Mouse (Mus musculus) v-Abl transformed pro-B cells (cell line): ENCODE results near the gene Vmn1r198.
"Not testable (repeated sequence)": the region's sequence is repeated elsewhere in the genome, so short reads cannot be mapped to it uniquely, and the experiment has no call there.

Experiments used
- in situ Hi-C, 2 experiments: fragments of 400-800 bp; cut with MboI; formaldehyde crosslinking; loops; one replicate each; pipeline ENCODE4 v1.15.1; 2025; ENCODE audit not compliant: unreplicated experiment in 2 of 2

Vmn1r198 gene

DNA sequence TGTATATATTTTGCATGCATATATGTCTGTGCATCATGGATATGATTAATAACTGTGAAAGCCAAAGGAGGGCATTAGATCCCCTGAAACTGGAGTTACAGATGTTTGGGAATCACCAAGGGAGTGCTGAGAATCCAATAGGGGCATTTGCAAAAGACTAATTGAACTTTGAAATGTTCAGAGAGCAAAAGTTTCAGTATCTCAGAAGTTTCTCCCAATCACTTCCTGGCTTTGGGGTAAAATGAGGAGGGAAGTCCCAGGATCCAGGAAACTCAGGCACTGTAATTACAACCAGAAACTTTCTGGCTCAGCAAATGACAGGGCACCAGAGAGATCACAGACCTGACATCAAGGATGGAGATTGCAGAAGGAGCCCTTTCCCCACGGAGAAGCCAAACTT is at the start of gene Vmn1r198:
Gene Vmn1r198, plus strand, starts transcription at position 301 of the 400 bp plus-strand sequence.
- in situ Hi-C loops = no loop called here

DNA sequence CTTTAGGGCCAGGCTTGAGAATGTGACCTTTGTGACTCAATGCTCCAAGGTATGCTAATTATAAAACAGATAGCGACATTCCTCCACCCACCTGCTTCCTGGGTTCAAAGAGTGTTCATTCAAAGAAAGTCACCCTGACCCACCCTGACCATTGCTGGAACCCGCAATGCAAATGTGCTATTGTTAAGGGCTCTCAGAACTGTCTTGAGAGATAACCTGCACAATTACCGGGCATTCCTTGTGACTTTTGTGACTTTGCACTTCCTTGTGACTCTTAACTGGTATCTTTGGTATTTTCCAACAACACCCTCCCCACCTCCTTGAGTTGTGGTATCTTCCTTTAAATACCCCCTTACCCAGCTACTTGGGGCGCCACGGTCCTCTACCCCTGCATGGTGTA is 42.1 kb upstream of the Vmn1r198 start:
- in situ Hi-C loops = not testable (repeated sequence)

DNA sequence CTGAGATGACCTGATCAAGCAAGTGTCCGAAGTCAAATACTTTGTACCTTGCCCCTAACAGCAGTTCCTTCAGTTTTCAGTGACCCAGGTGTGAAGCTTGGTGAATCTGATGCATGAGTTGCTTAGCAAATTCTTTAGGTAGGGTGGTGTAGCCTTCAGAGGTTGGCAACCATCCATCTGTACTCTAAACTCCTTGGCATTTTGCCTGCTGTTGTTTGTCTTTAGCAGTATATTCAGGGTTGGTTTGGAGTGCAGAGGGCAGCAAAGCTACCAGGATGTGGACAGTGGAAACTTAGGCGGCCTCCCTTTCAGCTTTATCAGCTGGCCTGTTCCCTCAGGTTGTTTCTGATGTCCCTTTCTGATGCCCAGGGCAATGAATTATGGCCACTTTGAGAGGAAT is 34.8 kb upstream of the Vmn1r198 start:
- in situ Hi-C loops = no loop called here

DNA sequence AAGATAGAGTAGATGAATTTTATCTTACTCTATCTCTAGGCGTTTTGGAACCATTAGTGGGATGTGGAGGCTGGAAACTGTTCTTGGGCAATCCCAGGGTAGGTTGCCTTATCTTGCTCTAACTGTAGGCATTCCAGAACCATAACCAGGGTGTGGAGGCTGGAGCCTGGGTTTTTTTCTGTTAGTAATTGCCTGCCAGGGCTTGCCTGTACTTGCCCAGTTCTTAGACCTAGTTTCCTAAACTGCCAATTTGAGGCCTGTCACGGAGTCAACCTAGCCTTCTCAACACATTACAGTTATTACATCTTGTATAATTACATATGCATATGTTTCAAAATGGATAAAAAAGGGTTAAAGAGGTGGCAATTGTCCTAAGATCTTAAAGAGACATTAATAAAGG is 32.8 kb upstream of the Vmn1r198 start:
- in situ Hi-C loops = no loop called here

DNA sequence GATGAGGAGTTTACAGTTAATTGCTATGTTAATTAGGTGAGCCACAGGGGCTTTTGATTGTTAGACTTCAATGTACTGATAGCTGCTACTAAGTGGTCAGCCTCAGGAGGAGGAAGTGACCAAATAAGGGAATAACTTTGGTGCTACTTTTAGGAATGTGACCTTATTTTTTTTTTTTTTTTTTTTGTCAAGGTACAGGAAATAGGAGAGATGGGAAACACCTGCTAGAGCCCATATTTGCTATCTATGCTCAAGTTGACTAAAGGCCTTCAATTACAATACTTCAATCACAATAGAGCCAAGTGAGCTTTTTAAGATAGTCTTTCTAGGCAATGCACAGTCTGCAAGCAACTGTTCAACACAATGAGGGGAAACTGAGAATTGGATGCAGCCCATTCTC is 30.1 kb upstream of the Vmn1r198 start:
- in situ Hi-C loops = no loop called here

DNA sequence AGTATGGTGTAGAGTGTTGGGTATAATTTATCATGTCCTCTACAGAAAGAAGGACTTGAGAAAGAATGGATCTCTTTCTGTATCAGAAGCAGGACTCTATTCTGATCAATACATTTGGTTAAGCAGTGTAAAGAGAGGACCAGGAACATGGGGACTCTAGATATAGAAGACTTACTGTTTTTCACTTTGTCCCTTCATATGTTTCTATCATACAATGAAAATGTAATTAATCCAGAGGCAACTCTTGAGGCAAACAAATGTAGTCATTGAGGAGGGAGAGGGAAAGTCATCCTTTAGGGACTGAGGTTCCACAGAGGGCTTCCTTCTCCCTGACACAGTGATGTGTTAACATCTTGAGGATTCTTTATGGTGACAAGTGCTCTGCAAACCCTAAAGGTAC is 25.9 kb upstream of the Vmn1r198 start, which contains the start of gene Vmn1r197:
Gene Vmn1r197, plus strand, starts transcription at position 301 of the 400 bp plus-strand sequence.
- in situ Hi-C loops = no loop called here

DNA sequence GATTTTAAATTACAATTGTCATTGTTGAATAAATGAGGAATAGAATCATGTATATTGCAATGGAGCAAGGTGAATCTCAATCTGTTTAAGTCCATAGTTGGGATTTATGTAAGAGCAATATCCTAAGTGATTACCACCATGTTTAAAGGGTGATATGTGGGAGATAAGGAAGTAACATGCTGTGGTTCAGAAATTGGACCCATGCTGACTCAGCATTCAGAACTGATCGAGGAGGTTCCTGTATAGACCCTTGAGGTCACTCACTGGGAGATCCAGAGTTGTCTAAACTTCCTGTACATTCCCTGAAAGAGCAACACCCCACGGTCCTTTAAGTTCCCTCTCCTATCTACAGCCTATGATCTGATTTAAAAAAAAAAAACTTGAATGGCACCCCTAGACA is 16.9 kb upstream of the Vmn1r198 start:
- in situ Hi-C loops = no loop called here

DNA sequence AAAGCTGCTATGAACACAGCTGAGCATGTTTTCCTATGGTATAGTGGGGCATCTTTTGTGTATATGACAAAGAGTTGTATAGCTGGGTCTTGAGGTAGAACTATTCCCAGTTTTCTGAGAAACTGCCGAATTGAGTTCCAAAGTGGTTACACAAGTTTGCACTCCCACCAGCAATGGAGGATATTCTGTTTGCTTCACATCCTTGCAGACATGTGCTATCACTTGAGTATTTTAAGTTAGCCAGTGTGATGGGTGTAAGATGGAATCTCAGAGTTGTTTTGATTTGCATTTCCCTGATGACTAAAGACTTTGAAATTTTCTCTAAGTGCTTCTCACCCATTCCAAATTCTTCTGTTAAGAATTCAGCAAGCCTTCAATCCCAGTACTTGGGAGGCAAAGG is 14.6 kb upstream of the Vmn1r198 start:
- in situ Hi-C loops = no loop called here

DNA sequence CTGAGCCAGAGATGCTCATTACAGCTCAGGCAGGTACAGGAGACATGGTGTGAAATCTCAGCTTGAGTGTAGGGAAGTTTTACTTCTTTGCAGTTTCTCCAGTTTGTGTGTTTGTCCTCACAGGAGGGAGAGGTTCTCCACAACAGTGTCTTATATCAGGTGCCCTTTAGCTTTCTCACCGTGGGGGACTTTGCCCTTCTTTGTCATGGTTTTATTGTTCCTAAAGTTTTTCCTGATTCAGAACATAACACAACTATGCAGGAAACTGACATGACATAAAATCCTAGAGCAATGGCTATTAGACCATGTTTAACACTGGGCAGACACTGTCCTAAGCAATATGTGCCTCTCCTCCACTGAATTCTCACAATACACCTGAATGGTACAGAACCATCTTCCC is 649 bp downstream of the Vmn1r198 start:
- in situ Hi-C loops = no loop called here

DNA sequence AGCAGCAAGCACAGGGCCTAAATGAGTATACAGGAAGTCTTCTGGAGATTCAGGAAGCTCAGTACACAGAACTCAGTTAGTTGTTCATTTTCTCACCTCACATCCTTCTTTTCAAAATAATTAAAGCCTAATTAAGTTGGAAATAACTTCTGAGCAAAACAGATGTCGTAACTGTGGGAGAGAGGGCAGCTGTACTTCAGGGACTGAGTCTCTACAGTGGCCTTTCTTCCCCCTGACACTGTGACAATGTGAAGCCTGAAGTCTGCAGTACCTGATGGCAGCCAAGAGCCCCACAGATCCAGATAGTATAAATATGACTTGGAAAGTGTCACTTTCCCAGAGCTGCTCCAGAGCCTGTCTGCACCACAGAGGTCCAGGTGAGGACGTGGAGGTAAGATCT is 29.4 kb downstream of the Vmn1r198 start, which contains the start of gene Vmn1r199:
Gene Vmn1r199, plus strand, starts transcription at position 301 of the 400 bp plus-strand sequence.
- in situ Hi-C loops = loop anchor here in 1 of 2 experiments (25.0 kb wide), 2 partner anchors 317 to 1033 kb away; partner anchors contain the start of gene Abt1

DNA sequence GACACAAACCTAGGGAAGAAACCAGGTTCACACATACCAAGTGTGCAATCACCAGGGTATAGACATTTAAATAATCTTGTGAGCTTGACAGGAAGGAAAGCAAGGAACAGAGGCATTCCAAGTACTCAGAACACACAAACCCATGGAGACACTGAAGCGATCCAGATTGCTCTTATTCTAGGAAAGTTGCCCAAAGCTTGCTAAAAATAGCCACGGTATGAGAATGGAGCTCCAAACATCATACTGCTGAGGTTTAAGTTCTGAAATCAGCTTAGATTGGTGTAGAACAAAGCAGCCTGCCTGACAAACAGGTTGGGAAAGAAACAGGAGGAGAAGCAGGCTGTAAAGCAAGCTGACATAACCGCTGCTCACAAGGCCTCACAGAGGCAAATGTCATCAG is 31.0 kb downstream of the Vmn1r198 start:
- in situ Hi-C loops = loop anchor here in 1 of 2 experiments (25.0 kb wide), 2 partner anchors 319 to 1031 kb away; partner anchors contain the start of gene Abt1

DNA sequence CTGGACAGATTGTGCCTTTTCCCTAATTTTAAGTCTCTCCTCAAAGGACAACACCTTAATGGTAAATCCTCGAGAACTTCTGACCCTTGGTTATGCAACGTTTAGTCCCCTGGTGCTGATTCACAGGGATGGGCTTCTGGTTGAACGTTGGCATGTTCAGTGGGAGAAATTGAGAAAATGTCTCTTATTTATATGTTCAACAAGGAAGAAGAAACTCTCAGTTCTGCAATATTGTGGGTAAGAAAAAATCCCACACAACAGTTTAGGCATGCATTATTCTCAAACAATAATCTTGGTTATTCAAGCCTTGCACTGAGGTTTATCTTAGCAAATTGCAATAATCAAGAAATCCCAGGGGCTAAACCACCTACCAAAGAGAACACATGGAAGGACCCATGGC is 33.2 kb downstream of the Vmn1r198 start:
- in situ Hi-C loops = loop anchor here in 1 of 2 experiments (25.0 kb wide), 2 partner anchors 321 to 1029 kb away; partner anchors contain the start of gene Abt1

DNA sequence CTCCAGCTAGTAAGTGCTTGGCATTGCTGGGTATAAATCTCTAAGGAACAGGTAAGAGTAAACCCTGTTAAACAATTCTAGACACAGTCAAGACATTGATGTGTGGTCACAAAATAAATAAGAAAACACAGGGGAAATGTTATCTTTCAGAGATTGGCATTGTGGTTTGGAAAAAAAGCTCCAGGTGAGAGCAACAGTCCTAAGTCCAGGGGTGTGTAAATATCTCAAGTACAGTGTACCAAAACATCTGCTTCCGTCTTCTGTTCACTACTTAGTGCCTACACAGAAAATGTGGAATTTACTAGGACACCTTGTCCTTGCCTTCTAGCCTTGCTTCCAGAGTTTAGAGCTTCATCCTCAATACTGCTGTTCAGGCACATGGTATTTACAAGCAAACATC is 36.9 kb downstream of the Vmn1r198 start:
- in situ Hi-C loops = loop anchor here in 1 of 2 experiments (25.0 kb wide), 2 partner anchors 325 to 1025 kb away; partner anchors contain the start of gene Abt1

DNA sequence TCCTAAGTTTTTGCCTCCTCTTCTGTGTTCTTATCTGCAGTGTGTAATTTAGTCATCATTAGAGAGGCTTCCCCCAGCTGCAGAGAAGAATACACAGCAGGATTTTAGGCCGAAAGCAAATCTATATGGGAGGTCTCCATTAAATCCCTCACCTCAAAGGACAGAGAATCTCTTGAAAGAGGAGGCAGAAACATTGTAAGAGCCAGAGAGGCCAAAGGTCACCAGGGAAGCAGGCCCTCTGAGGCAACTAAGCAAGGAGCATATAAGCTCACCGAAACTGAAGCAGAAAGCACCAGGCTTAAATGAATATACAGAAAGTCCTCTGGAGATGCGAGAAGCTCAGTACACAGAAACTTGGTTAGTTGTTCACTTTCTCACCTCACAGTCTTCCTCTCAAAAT is 39.9 kb downstream of the Vmn1r198 start, which contains the start of gene Vmn1r200:
Gene Vmn1r200, plus strand, starts transcription at position 301 of the 400 bp plus-strand sequence.
- in situ Hi-C loops = loop anchor here (10.0 to 25.0 kb wide), 3 partner anchors 328 to 1022 kb away; partner anchors contain the start of genes Abt1 (in 1 of the 2), Hist1h2ag (in 1 of the 2), Hist1h2bj (in 1 of the 2) and Hist1h4i (in 1 of the 2)

DNA sequence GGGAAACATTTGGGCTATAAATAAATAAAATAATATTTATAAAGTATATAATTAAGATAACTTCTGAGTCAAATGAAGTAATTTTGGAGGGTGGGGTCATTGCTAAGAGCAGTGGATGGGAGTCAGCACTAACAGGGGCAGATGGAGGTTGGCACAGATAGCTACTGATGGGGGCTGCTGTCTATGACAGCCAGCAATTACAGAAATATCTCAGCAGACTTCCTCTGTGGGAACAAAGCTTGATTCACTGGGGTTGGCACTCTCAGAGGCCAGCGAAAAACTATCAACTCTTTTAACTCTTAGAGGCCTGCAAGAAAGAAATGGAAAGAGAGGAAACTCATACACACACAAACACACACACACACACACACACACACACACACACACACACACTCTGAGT is 52.8 kb downstream of the Vmn1r198 start:
- in situ Hi-C loops = no loop called here
